Mouse (Mus musculus): ENCODE results near the gene Kin. TPM values are rescaled to one million over a fixed set of nuclear protein-coding genes. Genes with fewer than 3 reads are reported as not detected.

Gene Kin
- polyA plus RNA-seq, 1 experiment from 2014 or later = 26.4 TPM

GRCm38 (mm10) chr2:10121826-10122225 lies 41.4 kb downstream of the Kin start:
- 62% methylated on average over 3 of the region's 3 CpGs for WGBS

GRCm38 (mm10) chr2:10126122-10126521 lies 45.7 kb downstream of the Kin start:
- no peaks in the 10 kb centered on the region for H3K27me3 ChIP-seq (replicated peaks)
- no peaks in the 10 kb centered on the region for H3K9me3 ChIP-seq
- no peak overlapping the region for H3K27ac ChIP-seq
- ATAC-seq = no peak
- no peaks in the 10 kb centered on the region for H3K36me3 ChIP-seq
- H3K4me1 ChIP-seq (replicated peaks) = no peaks in the 10 kb centered on the region
- H3K4me3 ChIP-seq (replicated peaks) = no peak overlapping the region
- H3K9ac ChIP-seq = no peak overlapping the region
- WGBS = 90% methylated on average over 4 of the region's 4 CpGs
- no peak overlapping the region for H3K4me2 ChIP-seq (replicated peaks)

More at GRCm38 (mm10) chr2:10121826-10122225, 41.4 kb downstream of the Kin start:
- Histone ChIP-seq H3K9me3 (no peaks in the 10 kb centered on the region), H3K4me2 (replicated peaks) (no peak overlapping the region), H3K4me3 (replicated peaks) (no peak overlapping the region), H3K27me3 (replicated peaks) (no peaks in the 10 kb centered on the region), H3K9ac (no peak overlapping the region), H3K4me1 (replicated peaks) (no peaks in the 10 kb centered on the region), H3K27ac (no peak overlapping the region), H3K36me3 (no peaks in the 10 kb centered on the region)
- ATAC-seq = no peak

DNA sequence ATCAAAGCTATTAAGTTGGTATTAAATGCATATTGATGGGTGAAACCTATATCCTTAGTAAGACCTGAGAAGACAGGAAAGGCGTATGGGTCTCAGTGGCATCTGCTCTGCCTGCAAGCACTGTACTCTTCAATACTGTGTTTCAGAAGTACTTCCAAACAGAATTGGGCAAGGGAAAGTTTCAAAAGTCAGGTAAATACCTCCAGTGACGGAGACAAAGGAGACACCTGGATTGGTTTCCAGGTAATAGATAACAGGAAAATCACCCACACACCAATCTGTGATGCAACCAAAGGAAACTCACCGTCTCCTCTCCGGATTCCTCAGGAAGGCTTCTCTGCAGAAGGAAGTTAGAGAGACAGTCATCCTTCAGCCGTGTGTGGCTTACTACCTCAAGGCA lies 47.1 kb downstream of the Kin start:
- Histone ChIP-seq H3K27me3 (replicated peaks) (no peaks in the 10 kb centered on the region), H3K36me3 (no peaks in the 10 kb centered on the region), H3K4me2 (replicated peaks) (no peak overlapping the region), H3K4me3 (replicated peaks) (no peak overlapping the region), H3K9me3 (no peaks in the 10 kb centered on the region), H3K9ac (no peak overlapping the region), H3K4me1 (replicated peaks) (no peaks in the 10 kb centered on the region), H3K27ac (no peak overlapping the region)
- ATAC-seq = no peak
- 86% methylated on average over 5 of the region's 5 CpGs for WGBS

GRCm38 (mm10) chr2:10128571-10128970 lies 48.2 kb downstream of the Kin start:
- Histone ChIP-seq H3K9me3 (no peaks in the 10 kb centered on the region), H3K27me3 (replicated peaks) (no peaks in the 10 kb centered on the region), H3K4me1 (replicated peaks) (no peaks in the 10 kb centered on the region), H3K27ac (no peak overlapping the region), H3K4me2 (replicated peaks) (no peak overlapping the region), H3K9ac (no peak overlapping the region), H3K36me3 (no peaks in the 10 kb centered on the region), H3K4me3 (replicated peaks) (no peak overlapping the region)
- ATAC-seq = no peak
- WGBS = 78% methylated on average over 4 of the region's 4 CpGs

- H3K9me3 ChIP-seq = no peaks in the 10 kb centered on the region
- WGBS = 51% methylated on average over 8 of the region's 8 CpGs
- no peak overlapping the region for H3K27ac ChIP-seq
Observed at GRCm38 (mm10) chr2:10130341-10130990, 50.1 kb downstream of the Kin start.

DNA sequence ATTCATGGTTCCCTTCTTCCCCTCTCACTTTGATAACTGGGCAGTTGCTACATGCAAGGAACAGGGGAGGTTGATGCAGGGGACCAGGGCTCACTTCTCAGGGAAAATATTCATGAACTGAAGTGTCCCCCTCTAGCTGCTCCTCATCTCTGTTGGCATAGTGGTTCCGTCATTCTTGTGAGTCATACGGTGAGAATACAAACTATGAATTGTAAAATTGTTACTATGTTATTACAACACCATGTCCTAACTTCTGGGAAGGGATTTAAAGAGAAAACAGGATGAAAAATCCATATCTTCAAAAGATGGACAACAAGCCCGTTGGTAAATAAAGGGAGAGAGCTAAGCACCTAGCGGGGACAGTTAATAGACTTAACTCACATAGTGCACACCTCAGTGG lies 50.9 kb downstream of the Kin start, which contains the start of gene Itih2:
Gene Itih2, minus strand, starts transcription at position 101 of the 400 bp plus-strand sequence.
- no peak for ATAC-seq

More at GRCm38 (mm10) chr2:10130341-10130990, 50.1 kb downstream of the Kin start:
- Histone ChIP-seq H3K4me3 (replicated peaks) (no peak overlapping the region), H3K36me3 (no peaks in the 10 kb centered on the region), H3K4me2 (replicated peaks) (no peak overlapping the region), H3K9ac (no peak overlapping the region), H3K27me3 (replicated peaks) (no peaks in the 10 kb centered on the region), H3K4me1 (replicated peaks) (no peaks in the 10 kb centered on the region)
- no peak for ATAC-seq

DNA sequence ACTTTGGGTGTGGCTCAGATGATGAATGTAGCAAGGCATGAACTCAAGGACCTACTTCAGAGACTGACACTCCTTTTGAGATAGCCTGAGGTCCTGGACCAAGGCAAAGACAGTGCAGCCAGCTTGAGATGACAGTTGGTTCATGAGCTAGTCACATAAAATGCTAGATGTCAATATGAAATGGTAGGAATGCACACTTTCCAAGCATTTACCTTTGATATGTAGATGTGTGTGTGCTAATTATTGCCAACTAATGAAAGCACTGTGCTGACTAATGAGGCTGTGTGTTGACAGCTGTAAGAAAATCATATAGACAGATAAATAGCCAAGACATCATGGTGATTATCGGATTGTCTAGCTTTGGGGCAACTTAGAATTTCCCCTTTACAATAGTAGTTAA lies 51.7 kb downstream of the Kin start:
- H3K4me3 ChIP-seq (replicated peaks) = no peak overlapping the region
- H3K27ac ChIP-seq = no peak overlapping the region
- no peaks in the 10 kb centered on the region for H3K27me3 ChIP-seq (replicated peaks)
- no peak for ATAC-seq
- H3K9ac ChIP-seq = no peak overlapping the region
- no peaks in the 10 kb centered on the region for H3K4me1 ChIP-seq (replicated peaks)
- no peaks in the 10 kb centered on the region for H3K9me3 ChIP-seq
- H3K4me2 ChIP-seq (replicated peaks) = no peak overlapping the region
- 84% methylated on average over 1 of the region's 1 CpGs for WGBS
- no peaks in the 10 kb centered on the region for H3K36me3 ChIP-seq

More for the DNA sequence above, 50.9 kb downstream of the Kin start, which contains the start of gene Itih2:
- Histone ChIP-seq H3K27ac (no peak within 1 kb of the TSS), H3K9me3 (no peaks in the 10 kb centered on the region), H3K9ac (no peak within 1 kb of the TSS), H3K36me3 (no peaks in the 10 kb centered on the region), H3K4me1 (replicated peaks) (no peaks in the 10 kb centered on the region), H3K4me2 (replicated peaks) (no peak within 1 kb of the TSS), H3K27me3 (replicated peaks) (no peaks in the 10 kb centered on the region), H3K4me3 (replicated peaks) (no peak within 1 kb of the TSS)
- 90% methylated on average over 4 of the region's 4 CpGs for WGBS

DNA sequence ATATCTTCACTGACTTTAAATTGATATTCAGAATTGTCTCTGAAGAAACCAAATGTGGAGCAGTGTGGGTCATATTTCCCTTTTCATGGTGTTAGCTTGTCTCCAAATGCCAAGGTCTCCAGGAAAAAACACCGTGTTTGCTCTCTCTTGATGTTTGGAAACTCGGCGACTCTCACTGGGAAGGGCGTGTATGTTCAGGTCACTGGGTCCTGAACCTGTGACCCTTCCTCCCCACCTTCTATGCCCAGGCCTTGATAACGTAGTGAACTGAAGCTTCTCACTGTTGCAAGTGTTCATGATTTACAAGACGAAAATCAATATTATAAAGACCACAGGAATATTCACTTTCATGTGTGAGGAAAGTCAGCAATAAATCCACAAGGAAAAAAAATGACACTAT lies 53.5 kb downstream of the Kin start:
- Histone ChIP-seq H3K4me2 (replicated peaks) (no peak overlapping the region), H3K9ac (no peak overlapping the region), H3K4me3 (replicated peaks) (no peak overlapping the region), H3K4me1 (replicated peaks) (no peaks in the 10 kb centered on the region), H3K36me3 (no peaks in the 10 kb centered on the region), H3K27ac (no peak overlapping the region), H3K9me3 (no peaks in the 10 kb centered on the region), H3K27me3 (replicated peaks) (no peaks in the 10 kb centered on the region)
- ATAC-seq = no peak
- 49% methylated on average over 6 of the region's 6 CpGs for WGBS

- Histone ChIP-seq H3K4me2 (replicated peaks) (no peak overlapping the region), H3K4me1 (replicated peaks) (no peaks in the 10 kb centered on the region), H3K36me3 (no peaks in the 10 kb centered on the region), H3K27me3 (replicated peaks) (no peaks in the 10 kb centered on the region), H3K4me3 (replicated peaks) (no peak overlapping the region), H3K27ac (no peak overlapping the region), H3K9me3 (no peaks in the 10 kb centered on the region), H3K9ac (no peak overlapping the region)
- ATAC-seq = no peak
- WGBS = 76% methylated on average over 2 of the region's 2 CpGs
Observed at GRCm38 (mm10) chr2:10137320-10137719, 56.9 kb downstream of the Kin start.

- Histone ChIP-seq H3K4me3 (replicated peaks) (no peak overlapping the region), H3K27ac (no peak overlapping the region), H3K9ac (no peak overlapping the region), H3K4me1 (replicated peaks) (no peaks in the 10 kb centered on the region), H3K4me2 (replicated peaks) (no peak overlapping the region), H3K9me3 (no peaks in the 10 kb centered on the region), H3K27me3 (replicated peaks) (no peaks in the 10 kb centered on the region), H3K36me3 (no peaks in the 10 kb centered on the region)
- ATAC-seq = no peak
- 76% methylated on average over 5 of the region's 5 CpGs for WGBS
Observed at GRCm38 (mm10) chr2:10140456-10140855, 60.1 kb downstream of the Kin start.

Other genes starting within 250 kb of the Kin start
- not detected in 2 replicates for gene 4930412O13Rik, start 199.3 kb upstream of the Kin start, polyA plus RNA-seq (2015; fragmentation: Nextera tagmentation; extraction: Ambion mirVana)
- not detected in 2 replicates for gene 9230102O04Rik, start 191.1 kb upstream of the Kin start, polyA plus RNA-seq (2015; fragmentation: Nextera tagmentation; extraction: Ambion mirVana)
- gene Gata3, start 190.6 kb upstream of the Kin start, polyA plus RNA-seq (2015; fragmentation: Nextera tagmentation; extraction: Ambion mirVana) = 2.3 and 2.6 TPM in 2 replicates
- gene Taf3, start 32.0 kb upstream of the Kin start, polyA plus RNA-seq (2015; fragmentation: Nextera tagmentation; extraction: Ambion mirVana) = 11.1 and 11.3 TPM in 2 replicates
- gene Atp5c1, start 83 bp upstream of the Kin start, polyA plus RNA-seq (2015; fragmentation: Nextera tagmentation; extraction: Ambion mirVana) = 836 and 873 TPM in 2 replicates
- 4.4 and 5.8 TPM in 2 replicates for gene Itih2, start 50.8 kb downstream of the Kin start, polyA plus RNA-seq (2015; fragmentation: Nextera tagmentation; extraction: Ambion mirVana)
- 12.1 and 12.2 TPM in 2 replicates for gene Itih5, start 73.0 kb downstream of the Kin start, polyA plus RNA-seq (2015; fragmentation: Nextera tagmentation; extraction: Ambion mirVana)

Measured in intestine, embryonic 15.5 days (tissue).